Mouse (Mus musculus): ENCODE measurements at regions not wholly inside any gene's neighbourhood (a gene's known extent, or its start where the extent isn't known, plus 50 kb on each side); places are given as distances from the start of the nearest gene placed in this dataset.

DNA sequence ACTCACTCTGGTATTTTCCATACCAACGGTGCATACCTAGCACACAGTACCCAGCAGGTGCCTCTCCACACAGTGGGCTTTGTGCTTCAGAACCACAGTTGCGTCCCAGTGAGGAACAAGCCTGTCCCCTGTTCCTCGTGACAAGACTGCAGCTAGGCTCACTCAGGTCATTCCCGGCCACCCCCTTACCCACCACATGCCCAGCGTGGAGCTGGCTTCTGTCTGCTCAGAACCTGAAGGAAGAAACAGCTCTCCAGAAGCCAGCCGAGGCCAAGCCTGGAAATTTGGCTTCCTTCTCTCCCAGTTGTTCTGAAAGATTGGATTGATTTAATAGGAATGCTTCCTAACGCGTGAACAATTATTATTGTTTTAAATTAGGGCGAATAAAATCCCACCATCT, 118.1 kb upstream of the Zmiz1 start:
- DNase-seq (ENCODE audit: low spot score): no peak

DNA sequence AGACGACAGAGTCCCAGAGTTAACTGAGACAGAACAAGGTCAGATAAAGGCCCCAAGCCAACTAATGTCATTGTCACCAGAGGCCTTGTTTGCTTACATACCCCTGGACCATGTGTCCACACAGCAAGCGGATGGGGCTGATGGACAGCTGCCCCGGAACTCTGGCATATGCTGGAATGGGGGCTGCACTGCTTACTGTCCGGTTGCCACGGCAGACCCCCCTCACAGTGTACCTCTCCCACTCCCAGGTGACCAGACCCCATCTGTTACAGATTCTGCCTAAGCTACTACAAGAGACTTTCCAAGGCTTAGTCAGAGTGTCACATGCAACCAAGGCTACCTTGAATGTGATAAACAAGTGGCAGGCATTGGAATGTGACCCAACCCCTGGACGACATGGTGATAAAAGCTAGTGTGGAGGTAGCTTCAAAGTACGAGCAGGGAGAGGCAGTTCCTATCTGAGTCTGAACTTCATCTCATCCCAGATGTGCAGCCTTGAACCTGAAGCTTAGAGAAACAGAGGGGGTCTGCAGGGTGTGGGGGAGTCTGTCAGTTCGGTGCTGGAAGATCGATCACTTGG, 117.0 kb upstream of the Zmiz1 start:
- DNase-seq (ENCODE audit: low spot score): no peak

DNA sequence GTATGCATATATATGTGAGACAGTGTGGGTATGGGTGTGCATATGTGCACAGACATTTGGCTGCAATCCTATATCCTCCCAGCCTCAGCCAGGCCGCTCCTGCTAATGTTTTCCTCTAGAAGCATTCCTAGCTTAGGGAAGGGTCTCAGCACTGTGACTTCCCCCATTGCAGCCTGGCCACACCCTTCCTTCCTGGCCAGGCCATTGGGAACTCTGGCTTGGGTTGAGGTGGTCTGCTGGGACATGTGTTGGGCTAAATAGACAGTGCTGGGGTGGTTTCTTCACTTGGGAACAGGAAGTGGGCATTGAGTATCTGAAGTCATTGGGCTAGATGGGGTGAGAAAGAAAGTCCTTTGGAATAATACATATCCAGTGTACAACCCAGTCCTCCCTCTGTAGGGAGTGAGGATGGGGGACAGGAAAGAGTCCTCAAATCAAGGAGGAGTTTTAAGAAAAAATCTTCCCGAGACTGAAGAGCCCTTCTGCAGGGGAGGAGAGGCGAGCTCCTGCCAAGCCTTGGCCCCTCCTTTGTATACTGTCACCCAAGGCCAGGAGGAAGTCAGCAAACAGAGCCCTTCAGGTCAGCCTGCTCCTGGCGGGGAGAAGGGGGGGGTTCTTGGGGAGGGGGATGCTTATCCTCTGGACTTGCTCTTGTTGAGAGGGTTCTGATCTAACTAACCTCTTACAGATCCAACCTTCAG, 116.0 kb upstream of the Zmiz1 start:
- DNase-seq (ENCODE audit: low spot score): no peak

DNA sequence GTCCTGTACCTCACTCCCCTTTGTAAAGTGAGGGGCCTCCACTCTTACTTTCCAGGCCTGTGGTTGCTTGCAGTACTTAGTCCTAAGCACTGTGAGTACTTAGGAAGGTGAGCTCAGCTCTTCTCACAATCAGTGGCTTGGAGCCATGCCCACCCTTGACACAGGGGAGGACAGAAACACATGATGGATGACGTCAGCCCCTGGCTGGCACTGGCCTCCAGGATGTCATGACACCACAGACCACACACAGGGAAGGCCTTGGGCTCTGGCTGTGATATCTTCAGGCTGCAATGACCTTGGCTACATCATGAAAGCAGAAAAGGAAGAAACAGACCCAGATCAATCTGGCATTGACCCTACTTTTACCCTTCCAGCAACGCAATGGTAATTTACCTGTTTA, 113.0 kb upstream of the Zmiz1 start:
- no peak for DNase-seq (ENCODE audit: low spot score)

DNA sequence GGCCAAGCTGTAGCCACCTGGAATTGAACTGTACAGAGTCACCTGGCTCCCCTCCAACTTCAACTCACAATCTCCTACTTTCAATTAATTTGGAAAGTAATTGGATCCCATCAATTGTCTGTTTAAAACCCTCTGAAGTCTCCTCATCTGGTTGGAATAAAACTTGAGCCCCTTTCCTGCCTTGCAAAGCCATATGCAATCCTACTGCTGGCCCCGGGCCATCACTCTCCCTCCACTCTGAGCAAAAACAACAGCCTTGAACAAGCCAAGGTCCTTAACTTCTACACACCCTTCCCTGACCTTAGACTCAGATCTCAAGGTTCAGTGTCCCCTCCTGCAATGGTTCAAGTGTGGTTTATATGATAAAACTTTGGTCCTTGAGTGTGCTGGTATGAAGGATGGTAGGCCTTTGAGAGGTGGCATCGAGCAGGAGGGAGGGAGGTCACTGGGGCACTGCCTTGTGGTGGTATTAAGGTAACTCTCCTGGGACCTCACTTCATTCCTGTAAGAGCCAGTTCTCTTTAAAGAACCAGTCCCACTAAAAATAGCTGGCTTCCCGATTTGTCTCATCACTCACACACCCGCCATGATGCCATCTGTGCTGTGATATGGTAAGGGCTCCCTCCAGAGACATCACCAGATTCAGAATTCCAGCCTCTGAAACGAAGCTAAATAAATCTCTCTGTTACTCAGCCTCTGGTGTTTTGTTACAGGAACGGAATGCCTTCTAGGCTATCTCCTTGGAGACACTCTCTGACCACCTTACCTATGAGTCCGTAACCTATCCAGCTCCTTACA, 112.0 kb upstream of the Zmiz1 start:
- DNase-seq (ENCODE audit: low spot score): no peak

DNA sequence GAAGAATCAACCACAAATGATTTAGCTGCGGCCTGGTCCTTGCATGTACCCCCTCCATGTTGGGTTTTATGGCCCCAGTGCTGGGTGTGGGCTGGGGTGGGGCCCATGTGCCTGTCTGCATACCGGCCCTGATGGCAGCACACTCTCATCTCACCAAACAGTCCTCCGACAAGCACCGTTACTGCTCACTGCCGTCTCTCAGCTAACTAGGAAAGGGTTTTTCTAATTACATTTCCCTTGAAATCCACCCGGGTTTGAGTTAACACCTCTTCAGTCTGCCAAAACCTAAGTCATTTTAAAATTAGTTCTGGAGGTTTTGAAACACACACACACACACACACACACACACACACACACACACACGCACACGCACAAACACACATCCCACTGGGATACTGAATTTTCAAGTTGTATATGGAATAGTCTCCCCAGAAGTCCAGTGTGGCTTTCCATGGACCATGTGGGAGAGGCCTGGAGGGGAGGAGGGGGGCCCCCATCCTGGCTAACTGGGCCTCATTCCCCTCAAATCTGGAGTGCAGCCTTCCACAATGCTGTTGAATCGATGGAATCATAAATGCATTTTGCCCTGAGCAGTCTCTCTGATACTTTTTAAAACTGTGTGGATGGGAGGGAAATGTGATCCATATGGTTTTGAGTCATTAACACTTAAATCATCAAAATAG, 108.6 kb upstream of the Zmiz1 start:
- DNase-seq (ENCODE audit: low spot score): no peak

DNA sequence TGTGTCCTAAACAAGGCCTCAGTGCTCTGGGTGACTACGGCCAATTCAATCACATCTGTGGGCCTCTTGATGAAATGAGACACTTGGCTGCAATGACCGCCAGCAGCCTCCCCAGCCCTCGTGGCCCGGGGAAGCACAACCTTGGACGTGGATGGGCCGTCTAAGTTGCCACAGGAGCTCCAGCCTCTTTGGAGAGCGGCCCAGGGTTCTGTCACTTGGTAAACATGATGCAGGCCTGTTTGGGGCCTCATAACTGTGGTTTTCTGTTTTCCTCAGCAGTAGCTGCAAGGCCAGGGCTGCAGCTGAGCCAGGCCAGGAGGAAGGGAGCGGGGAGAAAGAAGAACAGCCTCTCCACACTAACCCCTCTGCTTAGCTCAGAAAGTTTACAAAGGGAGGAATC, 105.2 kb upstream of the Zmiz1 start:
- DNase-seq (ENCODE audit: low spot score): peak; percentile 74

DNA sequence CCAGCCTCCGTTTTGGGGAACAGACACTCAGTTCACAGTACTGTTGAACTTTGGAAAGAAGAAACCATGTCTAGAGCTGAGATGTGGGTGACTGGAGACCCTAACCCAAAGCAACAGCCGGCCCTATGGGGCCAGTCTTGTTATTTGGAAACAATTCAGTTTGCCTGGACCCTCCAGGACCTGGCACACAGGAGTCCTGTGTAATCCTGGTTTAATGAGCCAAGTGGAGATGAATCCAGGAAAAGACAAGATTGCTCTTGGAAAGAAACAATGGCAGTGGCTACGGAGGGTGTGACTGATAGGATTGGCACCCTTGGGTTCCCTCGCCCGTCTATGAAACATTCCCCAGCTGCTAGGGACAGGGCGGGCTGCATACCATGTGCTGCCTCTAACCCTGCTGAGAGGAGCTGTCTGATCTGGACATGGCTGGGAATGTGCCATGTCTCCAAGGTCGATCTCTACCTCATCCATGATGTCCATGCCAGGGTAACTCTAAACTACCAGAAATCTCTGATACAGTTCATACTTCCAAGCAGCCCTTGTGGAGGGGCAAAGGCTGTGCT, 104.6 kb upstream of the Zmiz1 start:
- DNase-seq (ENCODE audit: low spot score): no peak

DNA sequence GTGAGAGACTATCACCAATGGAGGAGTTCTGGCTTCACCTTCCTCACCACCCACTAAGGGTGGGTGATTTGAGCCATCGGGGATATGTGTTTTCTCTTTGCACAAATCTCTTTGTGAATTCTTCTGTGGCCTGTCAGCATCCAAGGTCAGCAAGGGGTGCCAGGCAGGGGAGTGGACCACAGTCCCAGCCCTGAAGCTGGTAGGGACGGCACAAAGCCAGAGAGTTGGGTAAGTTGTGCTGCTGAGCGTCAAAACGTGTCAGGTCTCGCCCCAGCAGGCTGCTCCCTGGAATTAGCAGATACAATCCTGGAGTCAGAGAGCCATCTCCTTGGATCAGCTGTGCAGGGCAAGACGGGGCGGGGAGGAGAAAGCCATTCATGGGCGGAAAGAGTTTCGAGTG, 101.2 kb upstream of the Zmiz1 start:
- DNase-seq (ENCODE audit: low spot score): peak; percentile 43

DNA sequence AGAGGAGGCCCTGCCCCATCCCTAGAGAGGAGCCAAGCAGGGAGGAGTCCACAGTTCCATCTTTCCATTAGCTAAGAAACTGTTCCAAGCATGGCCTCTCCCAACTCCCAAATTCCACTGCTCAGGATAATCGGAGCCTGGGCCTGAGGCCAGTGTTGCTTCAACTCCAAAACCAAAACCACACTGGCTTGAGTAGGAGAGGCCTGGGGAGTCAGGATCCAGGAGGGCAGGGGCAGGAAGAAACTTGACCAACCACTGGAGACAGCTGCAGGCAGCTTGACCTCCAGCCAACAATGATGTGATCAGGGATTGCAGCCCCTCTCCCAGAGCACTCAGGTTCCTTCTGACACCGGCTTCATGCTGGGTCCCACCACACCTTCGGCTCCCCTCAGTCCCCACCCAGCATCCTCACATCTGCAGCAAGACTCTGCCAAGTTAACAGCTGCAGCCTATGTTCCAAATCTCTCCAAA, 99.1 kb upstream of the Zmiz1 start:
- peak; percentile 63 for DNase-seq (ENCODE audit: low spot score)

DNA sequence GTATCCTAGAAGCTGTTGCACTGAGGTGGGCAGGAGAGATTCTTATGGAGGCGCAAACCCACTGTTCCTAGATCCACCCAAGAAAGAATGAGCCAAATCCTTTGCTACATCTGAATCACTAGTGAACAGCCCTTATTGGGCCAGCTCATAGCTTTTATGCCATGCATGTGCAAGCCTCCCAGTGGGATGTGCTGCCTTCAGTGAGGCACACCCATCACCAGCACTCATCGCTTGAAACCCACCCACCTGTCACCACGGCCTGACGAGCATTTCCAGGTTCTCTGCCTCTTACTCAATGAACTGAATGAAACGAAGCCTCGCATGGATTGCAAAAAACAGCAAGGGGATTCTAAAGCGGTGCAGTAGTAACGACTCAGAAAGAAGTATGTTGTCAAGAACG, 98.3 kb upstream of the Zmiz1 start:
- no peak for DNase-seq (ENCODE audit: low spot score)

DNA sequence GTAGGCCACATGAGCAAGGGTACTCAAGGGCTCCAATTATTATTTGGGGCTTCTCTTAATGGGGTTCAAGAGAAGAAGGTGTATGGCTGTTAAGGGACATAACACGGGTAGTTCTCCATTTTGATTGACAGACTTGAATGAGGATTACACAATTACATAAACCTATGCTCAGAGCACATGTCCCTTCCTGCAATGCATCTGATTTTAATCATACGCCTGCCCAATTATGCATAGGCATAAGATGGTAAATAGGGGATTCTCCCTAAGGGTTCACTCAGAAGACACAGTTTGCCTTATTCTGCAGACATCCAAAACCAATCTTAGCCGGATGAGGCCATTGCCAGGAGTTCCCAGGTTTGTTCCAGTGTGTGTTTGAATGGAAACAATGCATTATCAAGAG, 97.9 kb upstream of the Zmiz1 start:
- no peak for DNase-seq (ENCODE audit: low spot score)

DNA sequence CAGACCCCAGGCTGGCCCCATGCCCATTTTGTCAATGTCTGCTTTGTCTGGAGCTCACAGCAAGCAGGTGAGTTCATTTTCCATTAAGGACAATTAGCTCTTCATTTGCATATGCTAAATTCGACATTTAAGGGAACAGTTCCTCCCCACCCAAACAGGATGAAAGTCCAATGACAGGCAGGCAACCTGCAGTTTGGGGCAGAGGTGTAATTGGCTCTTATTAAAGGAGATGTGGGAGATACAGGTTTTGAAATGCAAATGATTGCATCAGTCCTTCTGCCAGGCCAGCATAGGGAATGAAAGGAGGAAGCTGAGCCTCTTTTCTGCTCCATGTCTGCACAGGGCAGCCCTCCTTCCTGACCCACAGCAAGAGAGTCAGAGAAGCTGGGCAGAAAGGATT, 96.2 kb upstream of the Zmiz1 start:
- DNase-seq (ENCODE audit: low spot score): no peak

DNA sequence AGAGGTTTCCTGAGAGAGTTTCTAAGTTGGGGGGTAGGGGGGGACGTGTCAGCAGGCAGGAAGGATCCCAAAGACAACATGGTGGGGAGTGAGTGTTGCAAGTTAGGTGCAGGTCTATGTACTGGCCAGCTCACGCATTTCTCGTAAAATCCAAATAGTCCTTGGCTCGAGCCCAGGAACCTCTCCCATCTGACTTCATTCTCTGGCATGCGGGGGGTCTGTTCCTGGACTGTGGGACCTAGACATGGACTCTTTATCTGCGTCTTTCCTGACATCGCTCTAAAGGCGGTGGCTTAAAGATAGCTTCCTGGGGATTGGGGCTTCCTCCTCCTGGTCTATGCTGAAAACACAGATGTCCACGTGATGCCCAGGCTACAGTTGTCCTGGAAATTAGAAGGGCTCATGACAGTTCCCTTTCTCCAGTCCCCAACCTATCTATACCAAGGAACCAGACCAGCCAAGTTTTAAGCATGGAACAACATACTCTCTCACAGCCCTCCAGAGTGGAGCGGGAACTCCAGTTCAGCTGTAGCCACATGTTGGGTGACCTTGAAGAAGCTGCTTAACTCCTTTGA, 93.7 kb upstream of the Zmiz1 start:
- DNase-seq (ENCODE audit: low spot score): peak; percentile 69

DNA sequence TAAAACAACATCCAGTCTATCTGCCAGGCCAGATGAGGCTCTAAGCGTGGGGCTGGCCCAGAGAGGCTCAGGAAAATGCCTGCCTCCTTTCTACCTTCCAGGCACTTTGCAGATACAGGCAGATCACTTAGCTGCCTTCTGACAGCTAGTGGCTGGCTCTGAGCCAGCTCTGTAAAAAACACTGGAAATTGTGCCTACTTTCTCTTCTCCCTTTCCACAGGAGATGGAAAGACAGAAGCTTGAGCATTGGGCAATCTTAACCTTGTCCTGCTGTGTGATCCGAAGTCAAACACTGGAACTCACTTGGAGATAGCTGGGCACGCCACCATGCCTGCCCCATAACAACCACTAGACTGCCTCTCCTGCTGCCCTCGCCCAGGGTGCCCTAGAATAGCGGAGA, 93.0 kb upstream of the Zmiz1 start:
- DNase-seq (ENCODE audit: low spot score): no peak

DNA sequence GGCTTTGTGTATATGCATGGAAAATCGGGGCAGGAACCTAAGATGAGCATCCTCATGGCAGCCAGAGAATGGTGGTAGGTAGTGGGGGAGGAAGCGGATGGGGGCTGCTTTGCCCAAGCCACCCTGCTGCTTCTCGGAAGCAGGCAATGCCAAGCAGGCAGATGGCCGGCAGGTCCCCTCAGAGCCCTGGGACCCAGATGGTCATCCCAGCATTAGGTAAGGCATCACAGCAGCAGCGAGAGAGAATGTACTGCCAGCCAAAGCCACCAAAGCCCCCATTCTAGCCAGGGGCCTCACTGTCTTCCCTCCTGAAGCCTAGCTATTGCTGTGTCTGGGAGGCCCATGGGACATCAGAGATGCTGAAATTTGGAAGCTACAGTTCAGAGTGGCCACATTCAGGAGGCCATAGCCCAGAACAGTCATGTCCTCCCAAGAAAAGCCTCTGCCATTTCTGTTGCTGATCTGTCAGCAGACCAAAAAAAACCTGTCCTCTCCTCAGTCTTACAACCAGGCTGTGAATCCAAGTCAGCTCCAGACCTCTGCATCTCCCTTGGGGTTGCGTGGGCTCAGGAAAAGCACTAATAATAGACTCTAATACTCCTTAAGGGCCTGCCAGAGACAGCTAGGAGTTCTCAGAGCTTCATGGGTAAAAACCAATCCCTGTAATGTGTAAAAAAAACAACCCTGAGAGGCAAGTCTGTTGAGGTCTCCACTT, 88.5 kb upstream of the Zmiz1 start:
- DNase-seq (ENCODE audit: low spot score): no peak

DNA sequence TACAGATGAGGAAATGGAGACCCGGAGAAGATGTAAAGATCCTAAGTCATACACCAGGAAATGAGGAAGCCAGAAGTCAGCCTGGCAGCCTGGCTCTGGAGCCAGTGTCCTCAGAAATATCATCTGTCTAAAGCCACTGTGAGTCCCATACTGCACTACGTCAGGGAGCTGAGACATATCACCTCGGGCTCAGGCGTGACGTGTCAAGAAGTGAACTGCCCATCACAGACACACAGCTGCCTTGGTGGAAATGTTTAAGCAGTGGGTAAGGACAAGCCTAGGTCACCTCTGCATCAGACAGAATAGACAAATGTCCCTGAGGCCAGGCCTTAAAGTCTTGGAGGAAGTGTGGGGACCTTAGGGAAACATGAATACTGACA, 88.0 kb upstream of the Zmiz1 start:
- no peak for DNase-seq (ENCODE audit: low spot score)

DNA sequence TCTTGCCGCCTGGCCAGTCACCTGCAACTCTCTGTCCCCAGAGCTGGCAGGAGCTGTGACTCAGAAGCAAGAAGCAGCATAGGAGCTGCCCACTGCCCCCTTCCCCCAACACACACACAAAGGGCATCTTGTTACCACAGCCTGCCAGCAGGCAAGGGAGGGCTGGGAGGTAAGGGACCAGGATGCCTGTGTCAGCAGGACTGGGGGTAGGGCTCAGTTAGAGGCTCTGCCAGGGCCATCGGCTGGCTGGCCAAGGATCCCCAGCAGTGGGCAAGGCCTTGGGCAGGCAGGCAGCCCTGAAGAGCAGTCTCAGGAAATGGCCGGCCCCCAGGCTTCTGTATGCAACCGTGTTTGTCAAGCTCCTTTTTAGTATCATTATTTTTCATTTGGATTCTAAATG, 87.3 kb upstream of the Zmiz1 start:
- peak; percentile 45 for DNase-seq (ENCODE audit: low spot score)

DNA sequence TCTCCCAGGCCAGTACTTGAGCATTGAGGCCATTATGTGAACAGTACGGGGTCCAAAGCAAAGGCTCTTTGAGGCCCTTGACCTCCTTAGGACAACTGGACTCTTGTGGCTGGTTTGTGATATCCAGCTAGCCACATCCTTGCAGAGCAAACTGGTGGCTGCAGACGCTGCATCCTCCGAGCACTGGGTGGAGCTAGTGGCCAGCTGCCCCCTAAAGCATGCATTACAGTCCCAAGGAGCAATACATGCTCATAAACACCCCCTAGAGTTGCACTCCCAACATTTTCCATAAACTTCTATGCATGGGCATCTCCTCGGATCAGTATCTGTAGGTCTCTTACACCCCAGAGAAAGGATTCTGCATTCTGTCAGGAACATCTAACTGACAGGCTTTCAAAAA, 86.4 kb upstream of the Zmiz1 start:
- no peak for DNase-seq (ENCODE audit: low spot score)

DNA sequence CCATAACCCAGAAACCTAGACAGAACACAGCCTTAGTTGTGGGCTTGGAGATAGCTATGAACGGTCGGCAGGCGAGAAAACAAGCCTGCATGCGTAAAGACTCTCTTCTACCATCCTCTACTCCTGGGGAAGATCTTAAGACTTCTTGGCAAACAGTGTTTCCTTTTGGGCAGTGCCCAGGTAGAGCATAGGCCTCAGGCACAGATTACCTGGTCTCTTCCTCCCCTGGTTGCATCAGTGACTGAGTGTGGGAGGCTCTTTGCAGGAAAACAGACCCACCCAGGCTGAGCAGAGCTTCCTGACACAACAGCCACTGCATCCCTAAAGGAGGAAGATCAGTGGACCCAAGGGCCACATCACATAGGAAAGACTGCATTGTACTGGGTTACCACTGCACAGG, 85.8 kb upstream of the Zmiz1 start:
- DNase-seq (ENCODE audit: low spot score): no peak

DNA sequence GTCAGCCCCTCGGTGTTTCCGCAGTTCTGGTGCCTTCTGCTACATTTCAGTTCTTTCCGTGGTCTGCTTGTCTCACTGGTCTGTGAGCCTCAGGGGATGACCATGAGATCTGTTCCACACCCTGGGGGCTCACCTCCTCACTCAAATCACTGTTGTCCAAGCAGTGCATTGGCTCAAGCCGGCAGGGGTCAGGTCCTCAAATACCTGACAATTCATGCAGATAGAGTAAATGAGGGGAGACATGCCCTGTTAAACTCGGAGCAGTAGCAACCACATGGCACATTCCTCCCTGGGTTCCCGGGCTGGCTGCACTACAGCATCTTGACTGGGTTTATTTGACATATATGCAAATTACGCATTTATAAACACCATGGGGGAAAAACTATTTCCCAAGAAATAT, 84.0 kb upstream of the Zmiz1 start:
- DNase-seq (ENCODE audit: low spot score): no peak

DNA sequence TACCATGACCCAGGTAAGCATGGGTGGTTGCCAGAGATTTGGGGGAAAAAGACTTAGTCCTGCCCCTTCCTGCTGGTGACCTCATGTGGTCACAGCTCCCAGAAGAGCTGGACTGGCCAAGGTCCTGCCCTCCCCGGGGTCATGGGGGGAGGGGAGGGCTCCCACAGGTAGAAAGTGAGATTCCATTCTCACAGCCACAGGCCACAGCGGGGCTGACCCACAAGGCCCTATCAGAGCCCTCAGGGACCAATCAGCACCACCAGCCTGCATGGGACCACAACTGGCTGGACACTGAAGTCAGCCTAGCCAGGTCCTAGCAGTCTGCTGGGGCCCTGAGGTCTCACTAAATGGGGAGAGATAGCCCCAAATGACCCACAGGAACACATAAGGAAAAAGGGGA, 81.9 kb upstream of the Zmiz1 start:
- no peak for DNase-seq (ENCODE audit: low spot score)
